Mouse (Mus musculus) lung, adult 2 months (tissue): ENCODE measurements around the gene Cep135. TPM values are rescaled to one million over a fixed set of nuclear protein-coding genes. Genes with fewer than 3 reads are reported as not detected.

Experiments used
- DNase-seq: peaks from one replicate; pipeline ENCODE4 v3.0.0; 2022
- H3K4me1 ChIP-seq: fragments of 200-500 bp; 2 replicates; pipeline ENCODE4 v1.6.1; 2011; ENCODE audit warnings: low read length; ENCODE audit not compliant: control insufficient read depth, insufficient read depth
- H3K4me3 ChIP-seq: fragments of 200-500 bp; replicated peaks from 2 replicates; pipeline ENCODE3; 2011; ENCODE audit warnings: low read depth, mild to moderate bottlenecking, control low read depth, low read length; ENCODE audit errors: extremely low read depth
- CTCF ChIP-seq: fragments of 200-500 bp; IDR thresholded peaks from 2 replicates; pipeline ENCODE4 v1.5.1; 2011; ENCODE audit warnings: mild to moderate bottlenecking, low read length, control low read depth; ENCODE audit not compliant: insufficient read depth
- POLR2A ChIP-seq: fragments of 200-500 bp; IDR thresholded peaks from 2 replicates; pipeline ENCODE4 v1.6.1; 2011; ENCODE audit warnings: low read depth, mild to moderate bottlenecking, control low read depth, low read length, borderline replicate concordance; ENCODE audit errors: extremely low read depth
- WGBS: fragments of 180-500 bp; shearing (Covaris S2); methylation state at CpG from one replicate; pipeline ENCODE4 v1.1.7; 2018; 5-methylcytosine and 5-hydroxymethylcytosine counted together
- polyA plus RNA-seq: library from polyadenylated mRNA; depleted of rRNA; stranded (reverse); fragments of >200 nt; gene quantifications from 2 replicates; pipeline ENCODE4 v1.2.3, GENCODE M21; 2012

Cep135 gene
- polyA plus RNA-seq, 1 experiment = 1.8 TPM

DNA sequence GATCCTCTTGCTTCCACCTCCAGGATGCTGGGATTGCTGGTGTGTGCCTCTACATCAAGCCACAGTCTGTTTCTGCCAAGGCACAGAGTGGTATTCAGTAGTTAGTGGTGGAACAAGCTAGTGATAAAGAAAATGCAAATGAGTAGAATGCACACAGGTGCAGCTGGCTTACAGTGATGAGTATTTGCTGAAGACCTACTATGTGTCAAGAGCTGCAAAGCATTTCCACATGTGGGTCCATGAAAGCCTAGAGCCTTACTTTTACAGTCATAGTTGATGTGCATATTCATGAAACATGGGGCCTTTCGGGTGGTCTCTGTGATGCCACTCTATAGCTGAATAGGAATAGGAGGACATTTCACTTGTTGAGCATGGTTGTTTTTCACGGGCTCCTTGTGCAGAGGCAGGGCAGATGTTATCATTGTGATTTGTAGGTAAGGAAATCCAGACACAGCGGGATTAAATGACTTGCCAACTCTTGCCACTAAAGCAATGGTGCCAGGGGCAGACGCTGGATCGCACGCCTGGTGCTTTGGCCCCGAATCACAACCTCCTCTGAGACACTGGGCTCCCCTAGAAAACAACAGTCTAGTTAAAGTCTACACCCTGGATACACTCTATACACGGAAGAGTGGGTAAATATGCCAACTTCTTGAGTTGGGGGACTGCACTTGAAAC is 71.6 kb downstream of the Cep135 start:
- H3K4me1 ChIP-seq = no peaks in the 10 kb centered on the region
- WGBS = 68% methylated on average over 8 of the region's 8 CpGs
- no peak for DNase-seq
- TF ChIP-seq CTCF (no peak), POLR2A (no peak)
- no peak overlapping the region for H3K4me3 ChIP-seq

- Histone ChIP-seq H3K4me1 (no peaks in the 10 kb centered on the region), H3K4me3 (no peak overlapping the region)
- 71% methylated on average over 4 of the region's 4 CpGs for WGBS
- no peak for DNase-seq
- TF ChIP-seq CTCF (no peak), POLR2A (no peak)
These were observed 72.8 kb downstream of the Cep135 start for GRCm38 (mm10) chr5:76661310-76661709.

GRCm38 (mm10) chr5:76664936-76665335 is 76.4 kb downstream of the Cep135 start:
- TF ChIP-seq CTCF (no peak), POLR2A (no peak)
- 77% methylated on average over 7 of the region's 7 CpGs for WGBS
- no peak for DNase-seq
- Histone ChIP-seq H3K4me3 (no peak overlapping the region), H3K4me1 (no peaks in the 10 kb centered on the region)

GRCm38 (mm10) chr5:76665421-76665820 is 76.9 kb downstream of the Cep135 start:
- Histone ChIP-seq H3K4me1 (no peaks in the 10 kb centered on the region), H3K4me3 (no peak overlapping the region)
- no peak for TF ChIP-seq CTCF
- TF ChIP-seq POLR2A = no peak
- WGBS = 35% methylated on average over 7 of the region's 7 CpGs
- no peak for DNase-seq

- TF ChIP-seq POLR2A = no peak
- TF ChIP-seq CTCF = no peak
- DNase-seq = no peak
- 63% methylated on average over 6 of the region's 6 CpGs for WGBS
These were observed 77.7 kb downstream of the Cep135 start for GRCm38 (mm10) chr5:76666026-76666756.

DNA sequence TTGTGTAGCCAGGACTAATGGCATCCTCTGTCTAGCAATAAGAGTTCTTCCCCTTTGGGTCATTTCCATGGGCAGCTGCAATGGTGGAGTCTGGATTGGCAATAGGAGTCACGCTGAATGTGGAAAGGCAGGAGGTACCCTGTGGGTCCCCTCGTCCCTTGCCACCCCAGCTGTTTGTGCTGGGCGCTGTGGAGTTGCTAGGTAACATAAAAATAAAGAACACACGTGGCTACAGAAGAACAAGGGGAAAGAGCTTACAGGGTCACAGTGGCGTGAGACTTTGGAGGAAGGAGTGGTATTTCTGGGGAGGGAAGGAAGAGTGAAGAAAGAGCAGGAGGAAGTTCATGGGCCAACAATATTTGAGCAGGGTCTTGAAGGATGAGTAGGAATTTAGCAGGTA is 79.6 kb downstream of the Cep135 start:
- Histone ChIP-seq H3K4me1 (no peaks in the 10 kb centered on the region), H3K4me3 (no peak overlapping the region)
- 60% methylated on average over 5 of the region's 5 CpGs for WGBS
- no peak for TF ChIP-seq POLR2A
- TF ChIP-seq CTCF = no peak
- DNase-seq = no peak

More at GRCm38 (mm10) chr5:76666026-76666756, 77.7 kb downstream of the Cep135 start:
- H3K4me3 ChIP-seq = no peak overlapping the region
- no peaks in the 10 kb centered on the region for H3K4me1 ChIP-seq

GRCm38 (mm10) chr5:76668547-76668946 is 80.0 kb downstream of the Cep135 start:
- no peak for TF ChIP-seq CTCF
- TF ChIP-seq POLR2A = no peak
- H3K4me1 ChIP-seq = no peaks in the 10 kb centered on the region
- 83% methylated on average over 5 of the region's 5 CpGs for WGBS
- no peak overlapping the region for H3K4me3 ChIP-seq
- DNase-seq = no peak

GRCm38 (mm10) chr5:76670183-76670582 is 81.7 kb downstream of the Cep135 start:
- TF ChIP-seq POLR2A (no peak), CTCF (no peak)
- WGBS = 90% methylated on average over 10 of the region's 10 CpGs
- no peaks in the 10 kb centered on the region for H3K4me1 ChIP-seq
- no peak overlapping the region for H3K4me3 ChIP-seq
- no peak for DNase-seq

DNA sequence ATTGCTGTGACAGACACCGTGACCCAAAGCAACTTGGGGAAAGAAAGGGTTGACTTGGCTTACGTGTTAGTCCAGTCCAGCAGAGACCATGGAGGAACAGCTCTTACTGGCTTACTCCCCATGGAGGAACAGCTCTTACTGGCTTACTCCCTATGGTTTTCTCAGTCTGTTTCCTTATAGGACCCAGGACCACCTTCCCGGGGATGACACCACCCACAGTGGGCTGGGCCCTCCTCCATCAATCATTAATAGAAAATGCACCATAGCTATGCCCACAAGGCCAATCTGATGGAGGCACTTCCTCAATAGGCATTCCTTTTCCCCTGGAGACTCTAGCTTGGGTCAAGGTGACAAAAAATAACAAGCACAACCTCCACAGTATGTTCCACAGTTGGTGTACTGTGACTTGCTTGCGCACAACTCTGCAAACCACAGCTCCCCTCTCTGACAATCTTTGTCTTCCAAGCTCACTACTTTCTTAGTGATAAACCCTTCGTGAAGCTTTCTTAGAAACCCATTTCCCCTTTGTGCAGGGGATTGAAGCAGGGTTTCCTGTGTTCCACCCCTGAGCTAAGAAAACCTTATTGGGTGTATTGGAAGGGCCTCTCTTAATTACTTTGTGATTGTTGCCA is 85.6 kb downstream of the Cep135 start:
- DNase-seq = no peak
- Histone ChIP-seq H3K4me1 (no peaks in the 10 kb centered on the region), H3K4me3 (no peak overlapping the region)
- TF ChIP-seq CTCF (no peak), POLR2A (no peak)
- WGBS = 87% methylated on average over 5 of the region's 5 CpGs
